Mouse (Mus musculus): ENCODE measurements around the gene Hs6st2. TPM values are rescaled to one million over a fixed set of nuclear protein-coding genes. Genes with fewer than 3 reads are reported as not detected.
A peak's percentile ranks its signal among the peaks of the same experiment; 100 is the strongest.

The Hs6st2 gene
- 1 to 10 TPM; 1.9 to 3.9 TPM for total RNA-seq (2021)
- long read RNA-seq, experiment 1 = 0 reads
- long read RNA-seq, experiment 2 = 0 reads

GRCm38 (mm10) chrX:51681756-51682155, at the start of gene Hs6st2:
TSS of gene Hs6st2 (minus strand) at chrX:51681856.
- no peak for DNase-seq

- no peak for DNase-seq
Measured at GRCm38 (mm10) chrX:51714086-51714745, 32.6 kb upstream of the Hs6st2 start.

GRCm38 (mm10) chrX:51712996-51713395, 31.3 kb upstream of the Hs6st2 start:
- peak; percentile 45 to 51 for DNase-seq

DNA sequence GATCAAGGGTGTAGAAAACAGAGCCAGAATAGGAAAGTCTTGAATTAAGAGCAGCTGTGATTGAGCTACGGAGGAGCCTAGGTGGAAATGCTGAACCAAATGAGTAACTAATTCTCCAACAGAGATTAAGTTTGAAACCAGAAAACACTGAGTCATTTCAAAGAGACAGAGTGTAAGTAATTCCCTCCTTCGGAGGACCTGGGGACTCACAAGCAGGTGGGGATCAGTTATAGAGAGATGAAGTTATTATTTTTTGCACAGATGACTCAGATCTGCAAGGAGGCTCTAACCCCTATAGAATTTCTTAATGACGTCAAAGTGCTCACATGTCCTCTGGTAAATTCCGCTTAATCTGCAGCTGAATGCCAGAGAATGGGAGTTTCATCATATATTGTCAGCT, 21.2 kb upstream of the Hs6st2 start:
- no peak for DNase-seq

DNA sequence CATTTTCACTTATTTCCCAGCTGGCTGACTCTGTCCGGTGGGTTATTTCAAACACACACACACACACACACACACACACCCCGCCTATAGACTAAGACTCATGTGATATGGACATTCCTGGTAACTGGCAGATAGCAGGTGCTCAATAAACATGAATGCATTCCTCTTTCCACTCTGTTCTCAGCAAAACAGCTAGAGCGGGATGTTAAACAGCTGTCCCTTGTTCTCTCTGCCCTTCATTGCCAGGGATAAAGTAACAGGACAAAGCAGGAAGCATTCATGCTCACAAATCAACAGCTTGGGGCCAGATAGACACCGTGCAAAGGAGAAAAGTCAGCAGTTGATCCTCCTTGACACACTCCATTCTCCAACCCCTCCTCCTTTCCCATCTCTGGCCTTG, 17.4 kb upstream of the Hs6st2 start:
- no peak for DNase-seq

GRCm38 (mm10) chrX:51686048-51686949, 4.6 kb upstream of the Hs6st2 start:
- no peak for DNase-seq

DNA sequence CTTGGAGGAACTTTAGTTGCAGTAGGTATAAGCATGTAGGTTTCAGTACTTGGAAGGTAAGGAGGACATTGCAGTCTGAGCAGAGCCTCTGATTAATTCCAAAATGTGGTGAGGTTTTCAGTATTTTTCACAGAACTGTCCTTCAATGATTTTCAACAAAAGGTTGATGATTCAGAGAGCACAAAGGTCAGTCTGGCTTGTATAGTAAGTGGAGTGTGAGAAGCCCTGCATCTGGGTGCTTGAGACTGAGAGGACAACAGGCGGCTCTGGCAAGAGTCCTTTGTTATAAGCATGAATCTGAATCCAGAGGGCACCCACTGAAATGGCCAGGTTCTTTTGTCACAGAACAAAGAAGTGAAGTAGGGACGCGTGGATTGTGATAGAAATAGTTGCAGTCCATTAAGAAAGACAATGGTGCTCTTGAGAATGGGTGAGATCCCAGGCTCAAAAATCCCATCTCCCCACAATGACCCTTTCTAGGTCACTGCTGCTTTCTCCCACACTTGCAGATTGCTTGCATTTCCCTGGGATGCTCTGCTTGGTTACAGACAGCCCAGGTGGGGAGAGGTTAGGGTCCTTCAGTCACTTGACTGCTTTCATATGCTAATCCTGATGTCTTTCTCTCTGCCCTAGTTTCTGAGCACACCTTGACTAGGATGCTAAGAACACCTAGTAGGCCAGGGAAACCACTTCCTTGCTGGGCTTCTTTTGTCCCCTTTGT, 2.8 kb upstream of the Hs6st2 start:
- no peak for DNase-seq

GRCm38 (mm10) chrX:51681170-51681667, 437 bp downstream of the Hs6st2 start:
- DNase-seq = peak; percentile 10 to 26

DNA sequence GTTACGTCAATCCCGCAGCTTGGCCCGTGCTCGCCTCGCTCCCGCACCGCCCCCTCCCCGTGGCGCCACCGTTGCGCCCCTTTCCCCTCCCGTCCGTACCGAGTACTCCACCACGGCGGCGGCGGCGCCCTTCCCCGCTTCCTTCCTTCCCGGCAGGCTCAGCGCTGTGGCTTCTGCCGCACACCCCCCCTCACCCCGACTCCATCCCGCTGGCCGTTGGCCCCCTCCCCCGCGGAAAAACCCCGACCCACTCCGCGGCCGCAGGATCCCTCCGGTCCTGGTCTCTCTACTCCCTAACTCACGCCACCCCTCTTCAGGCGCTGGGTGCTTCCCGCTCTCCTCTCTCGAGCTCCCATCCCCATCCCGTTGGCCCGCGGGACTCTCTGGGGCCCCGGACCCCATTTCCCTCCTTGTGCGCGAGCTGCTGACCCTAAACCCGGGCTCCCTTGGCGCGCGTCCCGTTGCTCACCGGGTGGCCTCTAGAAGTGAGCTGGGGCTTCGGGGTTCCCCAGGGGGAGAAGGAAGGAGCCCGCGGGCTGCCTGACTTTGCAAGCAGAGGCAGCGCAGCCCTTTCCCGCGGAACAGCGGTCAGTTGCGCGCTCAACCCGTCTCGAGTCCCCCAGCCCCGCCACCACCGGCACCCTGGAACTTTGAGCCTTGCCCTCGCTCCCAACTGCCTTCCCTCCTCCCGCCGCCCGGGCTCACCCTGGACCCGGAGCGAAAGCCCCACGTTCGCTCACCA, 1.1 kb downstream of the Hs6st2 start:
- DNase-seq = peak; percentile 27 to 31

DNA sequence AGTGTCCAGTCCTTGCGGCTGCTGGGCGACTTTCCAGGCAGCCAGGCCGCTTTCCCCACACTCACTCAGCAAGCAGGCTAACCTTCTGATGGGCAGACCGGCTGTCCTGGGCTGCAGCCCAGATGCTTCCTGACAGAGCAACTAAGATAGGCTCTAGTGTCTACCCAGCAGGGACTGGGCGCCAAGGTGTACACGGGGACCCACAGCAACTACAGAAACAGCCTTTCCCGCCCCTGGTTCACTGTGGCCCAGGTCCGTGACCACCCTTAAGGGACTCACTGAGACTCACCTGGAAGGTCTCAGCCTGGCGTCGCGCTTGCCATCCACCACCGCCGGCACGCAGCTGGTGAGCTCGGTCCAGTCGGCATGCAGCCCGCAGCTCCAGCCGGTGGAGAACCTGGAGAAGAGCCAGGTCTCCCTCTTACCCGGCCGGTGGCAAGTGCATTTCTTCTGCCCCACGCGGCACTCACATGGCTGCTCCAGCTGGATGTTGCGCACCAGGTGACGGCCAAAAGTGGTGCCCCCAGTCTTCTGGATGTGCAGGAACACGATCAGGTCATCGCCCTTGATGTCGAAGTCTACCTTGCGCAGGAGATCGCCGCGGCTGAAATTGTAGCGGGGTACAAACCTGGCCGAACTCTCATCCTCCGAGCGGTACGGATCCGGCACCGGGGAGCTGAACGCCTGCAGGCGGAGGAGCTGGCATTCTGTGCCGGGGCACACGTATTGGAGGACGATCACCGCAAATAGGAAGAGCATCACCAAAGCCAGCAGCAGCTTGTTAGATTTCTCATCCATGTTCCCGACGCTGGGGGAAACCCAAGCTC, 1.8 kb downstream of the Hs6st2 start:
- DNase-seq = peak; percentile 8 to 16

- no peak for DNase-seq
Measured at GRCm38 (mm10) chrX:51658236-51658635, 23.4 kb downstream of the Hs6st2 start.

DNA sequence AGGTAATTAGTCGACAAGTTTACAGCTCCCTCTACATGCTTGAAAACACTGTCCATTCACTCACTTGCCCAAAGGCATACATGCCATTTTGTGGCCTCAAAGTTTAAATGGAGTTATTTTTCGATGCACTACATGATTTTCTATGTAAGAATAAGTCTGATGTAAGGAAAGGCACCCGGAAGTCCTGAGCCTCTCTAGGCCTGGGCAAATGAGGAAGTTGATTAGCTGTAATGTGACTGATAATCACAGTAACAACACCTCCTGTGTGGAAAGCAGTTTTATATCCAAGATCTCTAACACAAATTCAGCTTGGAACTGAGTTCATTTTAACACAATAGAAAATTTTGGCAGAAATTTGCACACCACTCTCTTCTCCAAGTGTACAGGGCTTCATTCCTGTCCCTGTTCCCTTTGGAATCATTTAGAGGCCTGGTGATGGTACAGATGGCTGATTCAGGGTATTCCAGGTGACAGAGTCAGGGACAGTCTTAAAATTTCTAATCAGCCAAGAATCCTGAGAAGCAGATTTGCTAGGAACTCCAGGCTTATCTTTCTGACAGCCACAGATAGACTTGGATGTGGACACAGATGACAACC, 38.9 kb downstream of the Hs6st2 start:
- no peak for DNase-seq

DNA sequence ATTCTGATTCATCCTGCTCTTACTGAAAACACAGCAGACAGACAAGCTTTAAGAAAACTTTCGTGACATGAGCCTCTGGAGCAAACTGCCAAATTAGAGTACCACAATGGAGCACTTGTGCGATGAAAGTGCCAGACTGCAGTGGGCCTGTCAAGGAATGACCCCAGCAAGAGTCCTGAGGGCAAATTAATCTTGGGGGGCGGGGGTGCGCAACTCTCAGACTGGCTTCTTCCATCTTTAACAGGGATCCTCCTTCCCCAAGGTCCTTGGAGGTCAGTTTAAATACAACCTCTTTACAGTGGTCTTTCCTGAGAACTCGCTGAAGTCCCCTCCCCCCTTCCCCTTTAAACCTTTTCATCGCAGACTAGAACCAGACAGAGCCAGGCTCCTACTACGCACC, 45.9 kb downstream of the Hs6st2 start:
- DNase-seq = no peak

DNA sequence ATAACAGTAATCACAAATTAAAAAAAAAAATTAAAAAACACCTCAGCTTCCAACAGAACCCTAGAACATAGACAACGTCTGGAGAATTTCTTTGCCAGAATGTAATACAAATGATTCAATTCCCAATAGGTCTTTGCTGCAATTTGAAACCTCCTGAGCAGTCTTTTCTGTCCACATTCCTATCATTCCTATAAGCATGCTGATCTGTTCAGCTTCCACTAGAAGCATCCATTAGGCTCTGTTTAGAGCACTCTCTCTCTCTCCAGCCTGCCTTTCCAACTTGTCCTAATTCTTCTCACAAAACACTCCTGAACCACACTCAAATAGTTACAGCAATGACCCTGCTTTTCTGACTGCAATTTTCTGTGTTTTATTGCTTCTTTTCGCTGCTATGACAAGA, 50.3 kb downstream of the Hs6st2 start:
- DNase-seq = no peak

DNA sequence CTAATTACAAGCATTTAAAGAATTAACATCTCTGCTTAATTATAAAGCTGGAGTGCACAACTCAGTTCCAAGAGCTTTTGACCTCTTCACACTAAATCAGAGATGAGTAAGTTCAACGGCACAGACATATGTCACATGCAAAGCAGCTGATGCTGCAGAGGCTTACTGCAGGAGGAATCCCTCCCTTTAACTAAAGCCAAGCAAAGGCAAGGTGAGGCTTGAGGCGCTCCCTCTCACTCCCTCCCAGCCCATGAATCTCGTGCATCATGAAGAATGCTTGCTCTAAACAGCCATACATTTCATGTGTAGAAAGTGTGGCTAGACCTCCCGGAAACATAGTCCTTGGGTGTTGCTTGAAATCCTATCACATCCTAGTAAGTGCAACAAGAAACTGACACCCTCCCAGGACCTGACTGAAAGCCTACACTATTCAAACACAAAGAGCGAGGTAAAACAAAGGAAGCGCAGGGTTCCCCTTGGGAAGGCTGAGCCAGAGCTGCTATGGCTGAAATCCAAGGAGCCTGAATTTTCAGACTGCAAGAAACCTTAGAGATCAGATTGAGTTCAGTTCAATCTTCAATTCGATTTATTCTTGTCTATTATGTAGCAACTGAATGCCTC, 67.2 kb downstream of the Hs6st2 start:
- DNase-seq = no peak

- DNase-seq = no peak
Measured at GRCm38 (mm10) chrX:51610743-51611142, 70.9 kb downstream of the Hs6st2 start.

DNA sequence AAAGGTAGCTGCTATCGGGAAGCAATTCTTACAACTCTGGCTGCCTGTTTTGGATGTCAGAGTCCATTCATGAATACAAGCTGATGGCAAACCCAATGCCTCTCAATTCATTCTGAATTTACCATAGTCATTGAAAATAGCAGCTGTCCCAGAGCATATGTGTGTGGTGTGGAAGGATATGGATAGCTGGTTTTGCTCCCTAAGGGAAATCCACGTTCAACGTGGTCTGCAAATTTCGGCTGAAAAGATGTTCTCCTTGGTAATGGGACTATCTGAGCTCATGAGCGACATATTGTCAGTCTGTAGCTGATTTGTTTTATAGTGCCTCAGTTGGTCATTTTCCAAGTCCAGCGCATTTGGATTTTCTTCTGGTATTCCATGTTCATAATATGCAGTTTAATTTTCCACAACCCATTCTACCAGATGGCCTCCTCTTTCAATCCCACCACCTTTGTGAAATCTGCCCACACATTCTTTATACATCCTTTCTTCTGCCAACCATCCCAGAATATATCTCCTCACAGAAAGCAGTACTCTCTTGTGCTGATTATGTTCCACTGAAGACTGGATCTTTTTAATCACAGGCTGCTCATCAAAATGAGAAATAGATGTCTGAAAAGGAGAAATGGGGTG, 75.3 kb downstream of the Hs6st2 start:
- DNase-seq = no peak

GRCm38 (mm10) chrX:51592751-51593150, 88.9 kb downstream of the Hs6st2 start:
- DNase-seq = no peak

DNA sequence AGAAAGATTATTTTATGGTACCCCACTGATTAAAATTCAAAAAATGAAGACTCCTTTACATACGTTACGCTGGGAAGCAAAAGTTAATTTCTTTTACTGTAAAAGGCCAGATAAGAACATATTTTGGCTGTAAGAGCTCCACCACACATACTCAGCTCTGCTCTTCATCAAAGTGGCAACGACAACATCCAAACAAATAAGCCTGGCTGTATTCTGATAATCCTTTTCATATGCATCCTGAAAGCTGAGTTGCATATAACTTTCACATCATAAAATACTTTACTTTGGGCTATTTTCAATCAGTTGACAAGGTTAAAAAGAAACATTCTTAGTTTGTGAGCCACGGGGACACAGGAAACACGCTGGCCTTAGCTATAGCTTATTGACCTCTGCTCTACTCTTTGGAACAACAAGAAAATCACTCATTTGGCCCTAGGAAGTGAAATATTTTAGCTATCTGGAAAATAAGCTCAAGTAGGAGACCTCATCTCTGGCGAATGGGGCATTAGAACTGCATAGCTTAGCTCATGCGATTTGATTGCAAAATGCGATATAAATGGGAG, 91.1 kb downstream of the Hs6st2 start:
- DNase-seq = no peak
